Mouse (Mus musculus) neural tube, embryonic 13.5 days (tissue): ENCODE data around the gene Irs2. TPM values are rescaled to one million over a fixed set of nuclear protein-coding genes. Genes with fewer than 3 reads are reported as not detected.

ENCODE experiments used
- ATAC-seq: fragments of 200-750 bp; cut with Nextera tagmentation; 2 replicates; pipeline ENCODE4 v1.8.0; 2017; ENCODE audit warnings: low read depth, mild to moderate bottlenecking, moderate TSS enrichment, moderate library complexity
- H3K27ac ChIP-seq: fragments of 300-500 bp; sonication (generic); replicated peaks from 2 replicates; pipeline ENCODE4 v1.5.1; 2015; ENCODE audit warnings: moderate library complexity, mild to moderate bottlenecking, inconsistent platforms
- H3K27me3 ChIP-seq: fragments of 300-500 bp; sonication (generic); 2 replicates; pipeline ENCODE4 v1.6.1; 2015; ENCODE audit warnings: mild to moderate bottlenecking, inconsistent platforms
- H3K36me3 ChIP-seq: fragments of 300-500 bp; sonication (generic); 2 replicates; pipeline ENCODE4 v1.6.1; 2015; ENCODE audit warnings: mild to moderate bottlenecking, inconsistent platforms
- H3K4me1 ChIP-seq: fragments of 300-500 bp; sonication (generic); replicated peaks from 2 replicates; pipeline ENCODE4 v1.6.1; 2015; ENCODE audit warnings: inconsistent platforms
- H3K4me2 ChIP-seq: fragments of 300-500 bp; sonication (generic); 2 replicates; pipeline ENCODE4 v1.6.1; 2015; ENCODE audit warnings: inconsistent platforms, mild to moderate bottlenecking, moderate library complexity
- H3K4me3 ChIP-seq: fragments of 300-500 bp; sonication (generic); 2 replicates; pipeline ENCODE4 v1.5.1; 2015; ENCODE audit warnings: mild to moderate bottlenecking, inconsistent platforms
- H3K9ac ChIP-seq: fragments of 300-500 bp; sonication (generic); 2 replicates; pipeline ENCODE4 v1.6.1; 2015; ENCODE audit warnings: moderate library complexity, mild to moderate bottlenecking, inconsistent platforms
- H3K9me3 ChIP-seq: fragments of 300-500 bp; sonication (generic); 2 replicates; pipeline ENCODE4 v1.6.1; 2016; ENCODE audit warnings: inconsistent platforms
- WGBS: fragments of 180-500 bp; shearing (Covaris S2); methylation state at CpG from one replicate; pipeline ENCODE4 v1.1.7; 2015; 5-methylcytosine and 5-hydroxymethylcytosine counted together
- polyA plus RNA-seq: library from polyadenylated mRNA; unstranded; fragments of >200 nt; fragmentation: Nextera tagmentation; extraction: Ambion mirVana; gene quantifications from 2 replicates; pipeline ENCODE4 v1.2.1, GENCODE M21; 2015

Gene Irs2
- polyA plus RNA-seq, result 5.6 and 6.6 TPM in 2 replicates

DNA sequence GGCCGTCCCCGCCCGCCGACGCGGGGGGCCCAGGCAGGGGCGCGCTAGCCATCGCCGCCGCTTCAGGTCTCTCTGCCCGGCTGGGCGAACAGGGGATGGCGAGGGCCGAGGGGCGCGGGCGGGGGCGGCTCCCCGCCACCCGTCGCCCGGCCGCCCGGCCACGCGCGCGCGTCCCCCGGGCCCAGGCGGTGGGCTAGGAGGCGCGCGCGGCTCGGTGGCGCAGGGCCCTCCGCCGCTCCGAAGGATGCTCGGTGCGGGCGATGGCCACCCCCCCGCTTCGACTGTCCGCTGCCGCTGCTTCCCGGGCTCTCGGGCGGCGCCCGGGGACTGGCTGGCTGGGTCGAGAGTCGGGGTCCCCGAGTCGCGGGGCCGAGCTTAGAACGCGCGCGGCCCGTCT lies at the start of gene Irs2:
Gene Irs2, minus strand, starts transcription at position 80 of the 397 bp plus-strand sequence.
- Histone ChIP-seq H3K9me3 (no peaks in the 10 kb centered on the region), H3K4me2 (peak within 1 kb of the TSS; percentile 77), H3K27me3 (no peaks in the 10 kb centered on the region), H3K27ac (peak within 1 kb of the TSS; percentile 99), H3K9ac (peak within 1 kb of the TSS; percentile 92), H3K36me3 (no peaks in the 10 kb centered on the region), H3K4me3 (peak within 1 kb of the TSS; percentile 79), H3K4me1 (peaks cover 61% of the 10 kb centered on the region)
- under 1% methylated on average over 55 of the region's 64 CpGs for WGBS
- ATAC-seq, result peak; percentile 12

DNA sequence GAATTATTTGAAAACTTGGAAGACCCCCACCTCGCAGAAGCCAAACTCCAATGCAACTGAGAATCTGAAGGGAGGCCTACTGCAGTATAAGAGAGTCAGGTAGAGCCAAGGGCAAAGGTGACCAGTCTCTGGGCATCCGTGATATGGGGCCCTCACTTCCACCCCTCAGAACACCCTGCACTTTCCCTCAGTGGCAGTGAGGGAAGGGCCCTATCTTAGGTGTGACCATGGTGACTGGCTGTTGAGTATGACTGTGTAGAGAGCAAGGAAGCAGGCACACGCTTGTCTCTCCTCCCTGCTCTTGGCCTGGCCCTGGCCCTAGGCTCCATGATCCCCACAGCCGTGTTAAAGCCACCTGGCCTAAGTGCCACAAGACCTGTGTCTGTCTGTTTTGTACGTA lies 48.4 kb upstream of the Irs2 start:
- no peak overlapping the region for H3K4me3 ChIP-seq
- 87% methylated on average over 5 of the region's 5 CpGs for WGBS
- peaks cover 10% of the 10 kb centered on the region for H3K4me1 ChIP-seq
- ATAC-seq, result no peak
- no peak overlapping the region for H3K4me2 ChIP-seq
- no peaks in the 10 kb centered on the region for H3K9me3 ChIP-seq
- H3K27ac ChIP-seq, result no peak overlapping the region
- no peaks in the 10 kb centered on the region for H3K36me3 ChIP-seq
- peaks cover 20% of the 10 kb centered on the region; the same call in 1 of the 2 replicates for H3K27me3 ChIP-seq
- no peak overlapping the region for H3K9ac ChIP-seq

DNA sequence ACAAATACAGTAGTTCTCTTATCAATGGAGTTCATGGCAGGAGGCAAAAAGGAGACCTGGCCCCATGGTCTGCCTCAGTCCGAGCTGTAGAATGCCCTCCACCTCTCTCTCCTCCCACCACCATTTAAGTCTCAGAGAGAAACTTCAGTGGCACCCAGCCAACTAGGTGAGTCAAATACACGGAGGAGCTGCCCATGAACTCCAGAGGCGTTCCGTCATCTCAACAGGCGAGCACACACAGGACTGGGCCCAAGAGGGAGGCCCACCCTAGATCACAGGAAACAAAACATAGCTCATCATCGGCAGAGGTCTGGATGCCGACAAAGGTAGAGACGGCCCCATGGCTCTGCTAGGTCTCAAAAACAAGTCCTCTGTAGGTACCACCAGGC lies 47.9 kb upstream of the Irs2 start:
- Histone ChIP-seq H3K27me3 (peaks cover 20% of the 10 kb centered on the region; the same call in 1 of the 2 replicates), H3K27ac (no peak overlapping the region), H3K9me3 (no peaks in the 10 kb centered on the region), H3K4me2 (no peak overlapping the region), H3K4me3 (no peak overlapping the region), H3K36me3 (no peaks in the 10 kb centered on the region), H3K4me1 (peaks cover 10% of the 10 kb centered on the region), H3K9ac (no peak overlapping the region)
- 90% methylated on average over 8 of the region's 8 CpGs for WGBS
- no peak for ATAC-seq

DNA sequence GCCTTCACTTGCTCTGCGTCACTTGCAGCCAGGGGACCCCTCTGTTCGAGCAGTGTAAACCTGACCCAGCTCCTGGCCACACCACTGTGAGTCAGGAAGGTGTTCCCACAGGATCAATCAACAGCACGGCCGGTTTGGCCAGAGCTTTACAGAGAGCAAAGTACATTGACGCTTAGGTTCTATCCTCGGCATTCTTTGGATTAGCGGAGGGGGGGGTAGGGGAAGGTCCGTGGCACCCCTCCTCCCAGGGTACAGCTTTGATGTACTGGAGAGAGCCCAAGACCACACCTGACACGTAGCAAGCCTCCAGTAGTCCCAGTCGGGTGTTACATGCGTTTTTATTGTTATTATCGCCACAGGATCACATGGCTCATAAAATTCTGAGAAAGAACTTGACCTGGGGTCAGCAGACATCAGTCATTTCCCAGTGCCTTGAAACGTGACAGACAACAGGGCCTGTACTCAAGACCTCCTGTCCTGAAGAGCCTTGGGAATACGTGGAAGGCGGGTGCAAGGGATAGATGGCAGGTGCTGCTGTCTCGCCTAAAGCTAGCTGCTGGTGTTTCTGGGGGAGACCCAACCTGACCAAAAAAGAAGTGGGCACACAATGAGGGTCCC lies 47.4 kb upstream of the Irs2 start:
- H3K27ac ChIP-seq, result no peak overlapping the region
- H3K4me2 ChIP-seq, result no peak overlapping the region
- no peaks in the 10 kb centered on the region for H3K9me3 ChIP-seq
- WGBS, result 50% methylated on average over 16 of the region's 16 CpGs
- no peaks in the 10 kb centered on the region for H3K36me3 ChIP-seq
- H3K9ac ChIP-seq, result no peak overlapping the region
- H3K4me1 ChIP-seq, result peaks cover 10% of the 10 kb centered on the region
- no peak overlapping the region for H3K4me3 ChIP-seq
- no peak for ATAC-seq
- peaks cover 20% of the 10 kb centered on the region; the same call in 1 of the 2 replicates for H3K27me3 ChIP-seq

DNA sequence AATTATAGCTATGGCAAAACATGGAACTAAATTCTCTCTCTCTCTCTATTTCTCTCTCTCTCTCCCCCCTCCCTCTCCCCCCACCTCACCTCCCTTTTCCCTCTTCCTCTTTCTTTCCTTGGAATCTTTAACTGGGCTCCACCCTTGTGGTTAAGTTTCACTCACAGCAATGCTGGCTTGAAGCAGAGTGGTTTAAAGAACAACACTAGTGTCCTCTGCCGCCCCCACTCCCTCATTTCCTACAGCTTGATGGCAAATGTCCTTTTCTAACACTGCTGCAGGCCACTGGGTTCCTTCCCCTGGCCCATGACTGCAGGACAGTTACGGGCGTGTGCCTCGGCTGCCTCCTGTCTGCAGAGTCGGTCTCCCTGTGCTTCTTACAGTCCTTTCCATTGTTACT lies 41.6 kb upstream of the Irs2 start:
- Histone ChIP-seq H3K36me3 (no peaks in the 10 kb centered on the region), H3K4me1 (no peaks in the 10 kb centered on the region), H3K27me3 (peaks cover 15% of the 10 kb centered on the region; the same call in 1 of the 2 replicates), H3K4me3 (no peak overlapping the region), H3K9me3 (no peaks in the 10 kb centered on the region), H3K27ac (no peak overlapping the region), H3K4me2 (no peak overlapping the region), H3K9ac (no peak overlapping the region)
- ATAC-seq, result no peak
- WGBS, result 62% methylated on average over 5 of the region's 5 CpGs

DNA sequence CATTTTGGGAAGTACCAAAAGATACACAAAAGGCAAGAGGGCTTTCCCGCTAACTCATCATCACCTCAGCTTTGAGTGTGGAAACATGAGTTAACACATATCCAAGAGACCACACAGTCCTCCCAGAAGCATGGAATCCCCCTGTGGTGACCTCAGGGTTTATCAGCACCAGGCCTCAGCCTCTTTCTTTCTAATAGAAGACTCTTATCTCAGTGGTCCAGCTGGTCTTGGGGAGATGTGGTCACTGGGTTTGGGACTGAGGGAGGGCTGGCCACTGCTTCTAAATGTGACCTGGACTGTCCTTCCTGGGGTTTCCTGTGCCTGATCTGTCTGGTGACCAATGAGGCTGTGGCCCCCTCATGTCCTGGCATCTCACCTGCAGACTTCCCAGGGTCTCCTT lies 39.6 kb upstream of the Irs2 start:
- peaks cover 10% of the 10 kb centered on the region for H3K4me1 ChIP-seq
- no peak overlapping the region for H3K27ac ChIP-seq
- 0 out of 2 replicates have a peak, but pooled peaks cover 4% of the 10 kb centered on the region for H3K27me3 ChIP-seq
- ATAC-seq, result no peak
- H3K9me3 ChIP-seq, result no peaks in the 10 kb centered on the region
- WGBS, result 93% methylated on average over 1 of the region's 1 CpGs
- no peak overlapping the region for H3K4me2 ChIP-seq
- H3K9ac ChIP-seq, result no peak overlapping the region
- H3K4me3 ChIP-seq, result no peak overlapping the region
- no peaks in the 10 kb centered on the region for H3K36me3 ChIP-seq

DNA sequence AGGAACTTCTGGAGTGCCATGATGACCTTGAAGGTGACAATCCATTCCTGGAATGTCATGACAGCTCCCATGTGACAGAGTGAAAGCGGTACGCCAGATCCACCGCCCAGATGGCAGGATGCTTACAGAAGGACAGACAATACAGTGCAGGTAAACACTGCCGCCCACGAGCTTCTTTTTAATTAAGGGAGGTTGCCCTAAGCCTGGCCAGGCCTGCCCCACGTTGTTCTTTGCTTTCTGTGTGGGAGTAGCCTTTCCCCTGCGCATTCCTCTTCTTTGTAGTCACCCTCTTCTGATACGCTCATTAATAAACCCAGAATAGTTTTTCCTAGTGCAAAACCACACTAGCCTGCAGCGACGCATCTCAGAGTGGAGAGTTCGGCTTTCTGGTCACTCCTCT lies 36.4 kb upstream of the Irs2 start:
- no peak for ATAC-seq
- WGBS, result 79% methylated on average over 11 of the region's 11 CpGs

DNA sequence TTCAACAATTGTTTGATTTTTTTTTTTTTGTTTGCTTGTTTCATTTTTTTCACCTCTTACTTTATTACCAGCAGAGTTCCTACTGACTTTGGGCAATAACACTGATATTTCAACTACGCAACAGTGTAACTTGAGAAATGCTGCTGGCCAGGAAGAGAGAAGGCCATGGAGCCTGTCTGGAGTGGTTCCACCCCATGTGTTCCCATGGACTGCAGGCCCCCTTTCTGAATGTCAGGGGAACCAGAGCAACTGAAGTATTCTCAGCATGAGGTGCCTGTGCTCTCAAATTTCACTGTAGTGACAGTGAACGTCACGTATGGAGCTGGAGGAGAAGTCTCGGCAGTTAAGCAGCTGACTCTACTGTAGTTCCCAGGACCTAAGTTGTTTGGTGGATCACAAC lies 35.3 kb upstream of the Irs2 start:
- H3K27me3 ChIP-seq, result no peaks in the 10 kb centered on the region; the same call in 1 of the 2 replicates
- H3K27ac ChIP-seq, result no peak overlapping the region
- no peaks in the 10 kb centered on the region for H3K9me3 ChIP-seq
- H3K4me3 ChIP-seq, result no peak overlapping the region
- peaks cover 10% of the 10 kb centered on the region for H3K4me1 ChIP-seq
- no peak overlapping the region for H3K9ac ChIP-seq
- ATAC-seq, result no peak
- WGBS, result 71% methylated on average over 4 of the region's 4 CpGs
- no peak overlapping the region for H3K4me2 ChIP-seq
- H3K36me3 ChIP-seq, result no peaks in the 10 kb centered on the region

More for the DNA sequence above, 36.4 kb upstream of the Irs2 start:
- Histone ChIP-seq H3K27me3 (no peaks in the 10 kb centered on the region; the same call in 1 of the 2 replicates), H3K9ac (no peak overlapping the region), H3K4me1 (peaks cover 10% of the 10 kb centered on the region), H3K9me3 (no peaks in the 10 kb centered on the region), H3K4me2 (no peak overlapping the region), H3K36me3 (no peaks in the 10 kb centered on the region), H3K27ac (no peak overlapping the region), H3K4me3 (no peak overlapping the region)

DNA sequence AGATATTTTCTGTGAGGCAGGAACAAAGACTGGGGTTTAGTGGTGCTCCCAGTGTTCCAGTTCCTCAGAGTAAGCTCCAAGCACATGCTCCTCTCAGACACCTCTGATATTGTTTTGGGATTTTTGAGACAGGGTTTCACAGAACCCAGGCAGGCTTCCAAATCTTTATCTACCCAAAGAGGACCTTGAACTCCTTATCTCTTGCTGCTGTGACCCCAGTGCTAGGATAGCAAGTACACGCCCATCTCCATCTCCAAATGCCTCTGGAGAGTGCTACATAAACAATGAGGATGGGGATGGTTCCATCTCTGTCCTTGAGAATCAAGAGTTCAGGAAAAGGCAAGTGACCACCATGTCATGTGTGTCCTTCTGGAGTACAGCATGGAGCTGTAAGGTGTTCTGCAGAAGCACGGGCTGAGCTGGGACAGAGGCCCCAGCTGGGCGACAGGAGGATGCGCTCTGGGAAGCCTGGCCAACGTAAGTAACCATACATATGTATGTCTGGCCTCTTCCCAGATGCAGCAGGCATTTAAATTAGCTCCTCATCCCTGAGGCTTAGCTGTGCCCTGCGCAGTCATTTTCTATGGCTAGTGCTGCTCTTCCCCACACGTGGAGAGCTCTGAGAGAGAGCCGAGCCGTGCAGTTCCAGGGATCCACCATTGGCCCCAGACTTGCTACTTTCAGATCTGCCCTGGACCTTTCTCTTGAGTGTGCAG lies 34.8 kb upstream of the Irs2 start:
- no peaks in the 10 kb centered on the region for H3K36me3 ChIP-seq
- H3K27me3 ChIP-seq, result no peaks in the 10 kb centered on the region; the same call in 1 of the 2 replicates

DNA sequence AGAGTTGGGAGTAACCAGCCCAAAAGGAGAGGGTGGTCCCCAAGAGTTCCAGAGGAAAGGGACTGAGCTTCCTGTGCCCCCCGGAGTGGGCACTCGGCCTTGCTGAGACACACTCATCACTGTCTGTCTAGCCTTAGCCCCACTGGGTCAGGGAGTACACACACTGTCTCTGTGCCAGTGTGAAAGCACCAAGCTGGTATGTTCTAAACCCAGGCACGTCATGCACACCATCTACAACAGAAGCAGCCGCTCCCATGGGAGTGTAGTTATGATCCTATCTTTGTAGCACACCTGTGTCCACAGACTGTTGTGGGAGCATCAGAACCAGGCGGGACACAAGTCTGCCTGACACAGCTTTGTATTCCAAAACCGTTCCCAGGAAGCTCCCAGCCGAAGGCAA lies 31.8 kb upstream of the Irs2 start:
- WGBS, result 80% methylated on average over 7 of the region's 7 CpGs

More for the DNA sequence above, 34.8 kb upstream of the Irs2 start:
- H3K4me2 ChIP-seq, result no peak overlapping the region
- no peak for ATAC-seq
- no peak overlapping the region for H3K9ac ChIP-seq
- peaks cover 10% of the 10 kb centered on the region for H3K4me1 ChIP-seq
- no peak overlapping the region for H3K27ac ChIP-seq
- no peak overlapping the region for H3K4me3 ChIP-seq
- 44% methylated on average over 9 of the region's 9 CpGs for WGBS
- H3K9me3 ChIP-seq, result no peaks in the 10 kb centered on the region

DNA sequence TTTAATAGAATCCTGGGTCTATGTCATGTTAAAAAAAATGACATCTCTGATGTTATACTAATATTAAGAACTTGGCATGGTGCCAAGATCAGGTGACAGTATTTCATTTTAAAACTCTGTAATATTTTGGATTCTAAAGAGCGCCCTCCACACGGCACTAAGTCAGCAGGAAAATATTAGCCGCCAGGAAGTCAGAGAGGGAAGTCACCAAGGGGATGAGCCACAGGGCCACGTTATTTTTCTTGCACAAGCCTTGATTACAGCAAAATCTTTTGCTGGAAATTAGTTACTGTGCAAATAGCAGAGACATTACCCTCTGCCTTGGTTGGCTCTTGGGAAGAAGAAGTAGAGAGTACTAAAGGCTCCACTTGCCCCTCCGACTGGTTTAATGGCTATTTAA lies 30.5 kb upstream of the Irs2 start:
- Histone ChIP-seq H3K4me2 (no peak overlapping the region), H3K9me3 (no peaks in the 10 kb centered on the region), H3K36me3 (no peaks in the 10 kb centered on the region), H3K27ac (no peak overlapping the region), H3K27me3 (no peaks in the 10 kb centered on the region; the same call in 1 of the 2 replicates), H3K4me3 (no peak overlapping the region), H3K4me1 (peaks cover 26% of the 10 kb centered on the region), H3K9ac (no peak overlapping the region)
- WGBS, result 84% methylated on average over 5 of the region's 5 CpGs
- no peak for ATAC-seq

More for the DNA sequence above, 31.8 kb upstream of the Irs2 start:
- no peak overlapping the region for H3K4me3 ChIP-seq
- H3K4me2 ChIP-seq, result no peak overlapping the region
- no peaks in the 10 kb centered on the region; the same call in 1 of the 2 replicates for H3K27me3 ChIP-seq
- H3K36me3 ChIP-seq, result no peaks in the 10 kb centered on the region
- ATAC-seq, result no peak
- no peak overlapping the region for H3K9ac ChIP-seq
- no peaks in the 10 kb centered on the region for H3K9me3 ChIP-seq
- peaks cover 26% of the 10 kb centered on the region for H3K4me1 ChIP-seq
- H3K27ac ChIP-seq, result no peak overlapping the region

DNA sequence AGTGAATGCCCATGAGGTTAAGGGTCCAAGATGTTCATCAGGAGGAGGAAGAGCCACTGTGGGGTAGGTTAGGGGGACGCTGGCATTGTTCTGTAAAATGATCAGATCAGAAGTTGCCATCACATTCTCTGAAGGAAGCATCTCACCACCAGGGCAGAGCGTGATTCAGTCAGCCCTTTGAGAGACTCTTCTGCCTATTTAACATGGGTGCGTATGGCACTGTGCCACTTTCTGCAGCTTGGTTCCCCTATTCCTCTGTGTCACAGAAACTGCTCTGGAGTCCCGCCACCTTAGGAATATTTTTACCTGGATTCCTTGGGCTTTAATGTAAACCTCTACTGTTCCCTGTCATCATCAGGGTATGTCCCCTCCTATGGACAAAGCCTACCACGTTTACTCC lies 30.1 kb upstream of the Irs2 start:
- H3K9ac ChIP-seq, result no peak overlapping the region
- no peak for ATAC-seq
- no peaks in the 10 kb centered on the region for H3K9me3 ChIP-seq
- WGBS, result 88% methylated on average over 5 of the region's 5 CpGs
- no peaks in the 10 kb centered on the region; the same call in 1 of the 2 replicates for H3K27me3 ChIP-seq
- no peaks in the 10 kb centered on the region for H3K36me3 ChIP-seq
- peaks cover 22% of the 10 kb centered on the region for H3K4me1 ChIP-seq
- H3K27ac ChIP-seq, result no peak overlapping the region
- H3K4me2 ChIP-seq, result no peak overlapping the region
- no peak overlapping the region for H3K4me3 ChIP-seq
